Mouse (Mus musculus) CH12.LX (cell line): Measurements from ENCODE around the gene Zmym3. TPM values are rescaled to one million over a fixed set of nuclear protein-coding genes. Genes with fewer than 3 reads are reported as not detected.

Experiments
- DNase-seq: peaks from one replicate; pipeline ENCODE4 v3.0.0-alpha.2; 2013; ENCODE audit errors: extremely low read depth
- H3K27ac ChIP-seq: 2 replicates; pipeline ENCODE4 v1.5.1; 2012; ENCODE audit warnings: low read depth, mild to moderate bottlenecking, control low read depth, moderate library complexity; ENCODE audit not compliant: insufficient read depth
- H3K27me3 ChIP-seq: replicated peaks from 2 replicates; pipeline ENCODE3; 2012; ENCODE audit warnings: inconsistent platforms
- H3K36me3 ChIP-seq, 2 experiments: replicated peaks in 1 of 2; 2 replicates each; pipeline versions ENCODE3 to v1.6.1; 2012; ENCODE audit warnings: inconsistent platforms in 1 of 2, low read length in 1 of 2, mild to moderate bottlenecking in 1 of 2, mixed read lengths in 1 of 2, moderate library complexity in 1 of 2; ENCODE audit not compliant: control insufficient read depth in 1 of 2, insufficient read depth in 1 of 2
- H3K4me1 ChIP-seq, 2 experiments: 2 replicates each; pipeline ENCODE4 v1.6.1; 2012; ENCODE audit warnings: inconsistent platforms in 1 of 2, moderate library complexity in 1 of 2; ENCODE audit not compliant: insufficient read depth in 2 of 2, control insufficient read depth in 1 of 2
- H3K4me2 ChIP-seq: 2 replicates; pipeline ENCODE4 v1.6.1; 2012; ENCODE audit warnings: low read depth, mild to moderate bottlenecking, control low read depth; ENCODE audit not compliant: poor library complexity, insufficient read depth, severe bottlenecking
- H3K4me3 ChIP-seq, 3 experiments: fragments of 150-350 bp in 1 of 3; sonication (generic) in 1 of 3; replicated peaks in 1 of 3; 2 replicates each; pipeline versions ENCODE3 to v1.5.1; 2011 to 2012; ENCODE audit warnings: low read depth in 2 of 3, low read length in 2 of 3, mild to moderate bottlenecking in 2 of 3, moderate library complexity in 2 of 3, control low read depth in 1 of 3, improper control_type of control experiment in 1 of 3, inconsistent platforms in 1 of 3, mixed read lengths in 1 of 3; ENCODE audit not compliant: poor library complexity in 1 of 3
- H3K79me2 ChIP-seq: replicated peaks from 2 replicates; pipeline ENCODE4 v1.6.1; 2012; ENCODE audit warnings: mild to moderate bottlenecking, moderate library complexity; ENCODE audit not compliant: control insufficient read depth, poor library complexity, insufficient read depth, severe bottlenecking; ENCODE audit errors: extremely low read depth
- H3K9ac ChIP-seq: 2 replicates; pipeline ENCODE4 v1.6.1; 2012; ENCODE audit warnings: low read depth, mild to moderate bottlenecking, control low read depth, moderate library complexity; ENCODE audit not compliant: insufficient read depth
- H3K9me3 ChIP-seq: replicated peaks from 2 replicates; pipeline ENCODE3; 2012; ENCODE audit warnings: low read length, inconsistent platforms, mixed read lengths
- BHLHE40 ChIP-seq: IDR thresholded peaks from 2 replicates; pipeline ENCODE4 v1.6.1; 2011; ENCODE audit warnings: mild to moderate bottlenecking, low read depth, low read length, improper control_type of control experiment
- CHD1 ChIP-seq: IDR thresholded peaks from 2 replicates; pipeline ENCODE4 v1.6.1; 2012; ENCODE audit warnings: low read depth, low read length, improper control_type of control experiment, inconsistent platforms
- E2F4 ChIP-seq: IDR thresholded peaks from 2 replicates; pipeline ENCODE4 v1.6.1; 2011; ENCODE audit warnings: low read depth, low read length, improper control_type of control experiment; ENCODE audit not compliant: insufficient replicate concordance
- EP300 ChIP-seq: IDR thresholded peaks from 2 replicates; pipeline ENCODE4 v1.6.1; 2011; ENCODE audit warnings: low read length, improper control_type of control experiment
- ETS1 ChIP-seq: conservative IDR thresholded peaks from 2 replicates; pipeline ENCODE4 v1.6.1; 2012; ENCODE audit warnings: low read depth, mild to moderate bottlenecking, inconsistent platforms, low read length, improper control_type of control experiment, moderate library complexity
- GABPA ChIP-seq: IDR thresholded peaks from 2 replicates; pipeline ENCODE4 v1.6.1; 2012; ENCODE audit warnings: low read depth, low read length, improper control_type of control experiment, inconsistent platforms; ENCODE audit not compliant: insufficient replicate concordance
- JUN ChIP-seq: IDR thresholded peaks from 2 replicates; pipeline ENCODE4 v1.6.1; 2011; ENCODE audit warnings: low read depth, mild to moderate bottlenecking, low read length, improper control_type of control experiment, moderate library complexity; ENCODE audit not compliant: insufficient read depth
- JUND ChIP-seq: conservative IDR thresholded peaks from 2 replicates; pipeline ENCODE4 v1.6.1; 2011; ENCODE audit warnings: low read depth, low read length, improper control_type of control experiment
- KAT2A ChIP-seq: IDR thresholded peaks from 2 replicates; pipeline ENCODE4 v1.6.1; 2012; ENCODE audit warnings: low read length, improper control_type of control experiment, inconsistent platforms; ENCODE audit not compliant: insufficient replicate concordance
- MAX ChIP-seq: IDR thresholded peaks from 2 replicates; pipeline ENCODE4 v1.6.1; 2011; ENCODE audit warnings: low read length, improper control_type of control experiment
- MEF2A ChIP-seq: IDR thresholded peaks from 2 replicates; pipeline ENCODE4 v1.6.1; 2014; ENCODE audit warnings: low read depth, mild to moderate bottlenecking, inconsistent platforms, low read length, improper control_type of control experiment, borderline replicate concordance
- MYC ChIP-seq: IDR thresholded peaks from 2 replicates; pipeline ENCODE4 v1.6.1; 2011; ENCODE audit warnings: low read depth, mild to moderate bottlenecking, improper control_type of control experiment, low read length
- NELFE ChIP-seq: IDR thresholded peaks from 2 replicates; pipeline ENCODE4 v1.6.1; 2011; ENCODE audit warnings: low read depth, low read length, improper control_type of control experiment
- NRF1 ChIP-seq: IDR thresholded peaks from 2 replicates; pipeline ENCODE4 v1.6.1; 2014; ENCODE audit warnings: low read depth, mild to moderate bottlenecking, inconsistent platforms, low read length, improper control_type of control experiment, moderate library complexity
- POLR2AphosphoS2 ChIP-seq: IDR thresholded peaks from 2 replicates; pipeline ENCODE4 v1.6.1; 2011; ENCODE audit warnings: low read depth, low read length, improper control_type of control experiment
- SIN3A ChIP-seq: IDR thresholded peaks from 2 replicates; pipeline ENCODE4 v1.6.1; 2012; ENCODE audit warnings: low read length, improper control_type of control experiment, inconsistent platforms
- TBP ChIP-seq: conservative IDR thresholded peaks from 2 replicates; pipeline ENCODE4 v1.6.1; 2011; ENCODE audit warnings: low read depth, low read length, improper control_type of control experiment
- USF1 ChIP-seq: IDR thresholded peaks from 2 replicates; pipeline ENCODE4 v1.6.1; 2014; ENCODE audit warnings: low read depth, mild to moderate bottlenecking, inconsistent platforms, low read length, improper control_type of control experiment
- USF2 ChIP-seq: conservative IDR thresholded peaks from 2 replicates; pipeline ENCODE4 v1.6.1; 2011; ENCODE audit warnings: low read depth, low read length, improper control_type of control experiment
- ZC3H11A ChIP-seq: IDR thresholded peaks from 2 replicates; pipeline ENCODE4 v1.6.1; 2012; ENCODE audit warnings: low read depth, mild to moderate bottlenecking, inconsistent platforms, low read length, improper control_type of control experiment
- ZKSCAN1 ChIP-seq: IDR thresholded peaks from 2 replicates; pipeline ENCODE4 v1.6.1; 2012; ENCODE audit warnings: low read depth, inconsistent platforms, low read length, improper control_type of control experiment, borderline replicate concordance
- ZNF384 ChIP-seq: IDR thresholded peaks from 2 replicates; pipeline ENCODE4 v1.6.1; 2012; ENCODE audit warnings: low read depth, low read length, improper control_type of control experiment, inconsistent platforms
- dilution Hi-C: fragments of 300-500 bp; cut with MboI; formaldehyde crosslinking; loops from 2 replicates; pipeline ENCODE4 v1.14.3; 2020; ENCODE audit warnings: low sequenced_read_pairs; ENCODE audit not compliant: extremely low pct_unique_long_range_greater_than_20kb, extremely low pct_ligation_motif_present
- in situ Hi-C: fragments of 300-500 bp; cut with MboI; formaldehyde crosslinking; loops from 3 replicates; pipeline ENCODE4 v1.14.3; 2019; ENCODE audit warnings: low sequenced_read_pairs, low pct_ligation_motif_present, low pct_unique_long_range_greater_than_20kb, mixed read lengths
- polyA plus RNA-seq: library from polyadenylated mRNA; unstranded; fragments of >175 nt; gene quantifications from 2 replicates; pipeline ENCODE4 v1.2.1, GENCODE M21; 2012; ENCODE audit warnings: low read depth; ENCODE audit not compliant: insufficient read length
- total RNA-seq, 2 experiments: library from RNA; depleted of rRNA; stranded (reverse); fragments of 300-350 nt in 1 of 2; fragments of >200 nt in 1 of 2; gene quantifications; 2 replicates each; pipeline ENCODE4 v1.2.3; 2012 to 2014

Zmym3 gene
- total and polyA plus RNA-seq, 3 experiments, result 16.6 to 31.3 (median 18.0) TPM

GRCm38 (mm10) chrX:101379744-101380143 is 40.9 kb downstream of the Zmym3 start:
- Histone ChIP-seq H3K9me3 (no peaks in the 10 kb centered on the region), H3K79me2 (no peaks in the 10 kb centered on the region), H3K27me3 (no peaks in the 10 kb centered on the region), H3K4me2 (no peak overlapping the region), H3K4me3 (no peak overlapping the region), H3K9ac (no peak overlapping the region), H3K4me1 (no peaks in the 10 kb centered on the region), H3K27ac (no peak overlapping the region), H3K36me3 (no peaks in the 10 kb centered on the region)
- dilution Hi-C loops, result no loop called here
- no peak for DNase-seq
- in situ Hi-C loops, result no loop called here
- TF ChIP-seq CHD1 (no peak), BHLHE40 (no peak), ZKSCAN1 (no peak), KAT2A (no peak), MYC (no peak), MEF2A (no peak), USF2 (no peak), EP300 (no peak), NRF1 (no peak), MAX (no peak), JUND (no peak), E2F4 (no peak), POLR2AphosphoS2 (no peak), NELFE (no peak), ZC3H11A (no peak), ZNF384 (no peak), JUN (no peak), SIN3A (no peak)

GRCm38 (mm10) chrX:101377076-101377475 is 43.6 kb downstream of the Zmym3 start:
- TF ChIP-seq TBP (no peak), JUN (no peak), USF1 (no peak), ETS1 (no peak), BHLHE40 (no peak), GABPA (no peak)
- TF ChIP-seq, all 38 proteins: peak for 0
- Histone ChIP-seq H3K4me2 (no peak overlapping the region), H3K36me3 (no peaks in the 10 kb centered on the region), H3K4me3 (no peak overlapping the region), H3K79me2 (no peaks in the 10 kb centered on the region), H3K4me1 (no peaks in the 10 kb centered on the region), H3K9me3 (no peaks in the 10 kb centered on the region), H3K27me3 (no peaks in the 10 kb centered on the region), H3K27ac (no peak overlapping the region), H3K9ac (no peak overlapping the region)
- no peak for DNase-seq
- in situ Hi-C loops, result no loop called here
- dilution Hi-C loops, result no loop called here
